Mouse (Mus musculus) cortical plate, adult 2 months (tissue): ENCODE measurements around the gene Tubg2. TPM values are rescaled to one million over a fixed set of nuclear protein-coding genes. Genes with fewer than 3 reads are reported as not detected.
A peak's percentile ranks its signal among the peaks of the same experiment; 100 is the strongest.

Experiments used
- H3K27ac ChIP-seq: fragments of 200-500 bp; 2 replicates; pipeline ENCODE4 v1.5.1; 2012; ENCODE audit warnings: low read length, control low read depth, inconsistent platforms; ENCODE audit not compliant: insufficient read depth
- H3K4me1 ChIP-seq: fragments of 200-500 bp; 2 replicates; pipeline ENCODE4 v1.6.1; 2011; ENCODE audit warnings: low read length; ENCODE audit not compliant: control insufficient read depth, insufficient read depth
- H3K4me3 ChIP-seq: fragments of 200-500 bp; 2 replicates; pipeline ENCODE4 v1.5.1; 2011; ENCODE audit warnings: mild to moderate bottlenecking, low read length, control low read depth; ENCODE audit not compliant: insufficient read depth
- CTCF ChIP-seq: fragments of 200-500 bp; IDR thresholded peaks from 2 replicates; pipeline ENCODE4 v1.5.1; 2011; ENCODE audit warnings: mild to moderate bottlenecking, control low read depth, low read length; ENCODE audit not compliant: insufficient read depth; ENCODE audit errors: extremely low read depth
- POLR2A ChIP-seq: fragments of 200-500 bp; IDR thresholded peaks from 2 replicates; pipeline ENCODE4 v1.6.1; 2011; ENCODE audit warnings: mild to moderate bottlenecking, low read length, control low read depth; ENCODE audit not compliant: insufficient read depth; ENCODE audit errors: extremely low read depth
- polyA plus RNA-seq: library from polyadenylated mRNA; depleted of rRNA; stranded (reverse); fragments of >200 nt; gene quantifications from 2 replicates; pipeline ENCODE4 v1.2.3, GENCODE M21; 2012; rRNA removed

Gene Tubg2
- polyA plus RNA-seq, 1 experiment, result 57.9 TPM

GRCm38 (mm10) chr11:101199555-101199954 is 43.8 kb downstream of the Tubg2 start:
- TF ChIP-seq CTCF, result no peak
- TF ChIP-seq POLR2A, result no peak

DNA sequence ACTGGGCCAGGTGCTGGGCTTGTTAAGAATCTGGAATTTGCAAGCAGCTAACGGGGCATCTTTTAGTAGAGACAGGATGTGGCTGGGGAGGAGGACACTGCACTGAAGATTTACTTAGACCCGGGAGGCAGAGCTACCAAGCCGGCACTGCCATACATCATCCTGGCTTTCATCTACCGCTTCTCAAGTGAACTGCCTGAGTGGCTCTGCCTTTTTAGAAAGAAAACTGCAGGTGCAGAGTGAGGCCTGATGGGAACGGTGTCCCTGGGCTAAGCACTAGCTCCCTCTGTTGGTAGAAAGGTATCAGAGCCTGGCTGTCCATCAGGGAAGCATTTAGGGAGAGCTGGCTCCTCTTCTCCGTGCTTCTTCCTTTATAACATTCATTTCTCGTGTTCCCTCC is 45.3 kb downstream of the Tubg2 start:
- peak; percentile 32; the same call in 1 of the 2 replicates for TF ChIP-seq POLR2A
- TF ChIP-seq CTCF, result peak; percentile 89
- Histone ChIP-seq H3K4me1 (no peaks in the 10 kb centered on the region), H3K27ac (no peak overlapping the region), H3K4me3 (no peak overlapping the region)

More at GRCm38 (mm10) chr11:101199555-101199954, 43.8 kb downstream of the Tubg2 start:
- H3K4me1 ChIP-seq, result 0 out of 2 replicates have a peak, but pooled peaks cover 1% of the 10 kb centered on the region
- no peak overlapping the region for H3K27ac ChIP-seq
- H3K4me3 ChIP-seq, result no peak overlapping the region

Other genes starting within 250 kb of the Tubg2 start
- gene Stat3, start 216.4 kb upstream of the Tubg2 start, polyA plus RNA-seq, result 33.0 and 38.9 TPM in 2 replicates
- 20.0 and 21.1 TPM in 2 replicates for gene Cavin1, start 185.0 kb upstream of the Tubg2 start, polyA plus RNA-seq
- gene Atp6v0a1, start 146.5 kb upstream of the Tubg2 start, polyA plus RNA-seq, result 333 and 341 TPM in 2 replicates
- 10.3 and 10.7 TPM in 2 replicates for gene Naglu, start 85.9 kb upstream of the Tubg2 start, polyA plus RNA-seq
- gene Hsd17b1, start 77.5 kb upstream of the Tubg2 start, polyA plus RNA-seq, result 0.21 and 0.42 TPM in 2 replicates
- gene Coasy, start 73.3 kb upstream of the Tubg2 start, polyA plus RNA-seq, result 34.4 and 35.4 TPM in 2 replicates
- 46.9 and 53.1 TPM in 2 replicates for gene Mlx, start 68.6 kb upstream of the Tubg2 start, polyA plus RNA-seq
- 3.5 and 3.8 TPM in 2 replicates for gene Psmc3ip, start 60.5 kb upstream of the Tubg2 start, polyA plus RNA-seq
- gene Retreg3, start 36.0 kb upstream of the Tubg2 start, polyA plus RNA-seq, result 63.2 and 65.7 TPM in 2 replicates
- 15.2 and 15.3 TPM in 2 replicates for gene Tubg1, start 36.0 kb upstream of the Tubg2 start, polyA plus RNA-seq
- 89.5 and 92.4 TPM in 2 replicates for gene Cntnap1, start 14.6 kb downstream of the Tubg2 start, polyA plus RNA-seq
- 15.1 and 15.8 TPM in 2 replicates for gene Plekhh3, start 15.4 kb downstream of the Tubg2 start, polyA plus RNA-seq
- gene Ccr10, start 19.5 kb downstream of the Tubg2 start, polyA plus RNA-seq, result 0.23 and 0.36 TPM in 2 replicates
- gene Ezh1, start 70.6 kb downstream of the Tubg2 start, polyA plus RNA-seq, result 51.9 and 53.2 TPM in 2 replicates
- 65.8 and 69.6 TPM in 2 replicates for gene Ramp2, start 90.1 kb downstream of the Tubg2 start, polyA plus RNA-seq
- 55.6 and 58.8 TPM in 2 replicates for gene Vps25, start 97.8 kb downstream of the Tubg2 start, polyA plus RNA-seq
- gene Wnk4, start 104.7 kb downstream of the Tubg2 start, polyA plus RNA-seq, result 2.5 and 3.3 TPM in 2 replicates
- gene Cntd1, start 123.1 kb downstream of the Tubg2 start, polyA plus RNA-seq, result 0.56 and 0.70 TPM in 2 replicates
- gene Coa3, start 123.2 kb downstream of the Tubg2 start, polyA plus RNA-seq, result 150 and 156 TPM in 2 replicates
- 169 and 181 TPM in 2 replicates for gene Becn1, start 146.4 kb downstream of the Tubg2 start, polyA plus RNA-seq
- gene Psme3, start 160.3 kb downstream of the Tubg2 start, polyA plus RNA-seq, result 99.9 and 107 TPM in 2 replicates
- 3.7 and 4.0 TPM in 2 replicates for gene Aoc2, start 169.2 kb downstream of the Tubg2 start, polyA plus RNA-seq
- gene Aoc3, start 174.7 kb downstream of the Tubg2 start, polyA plus RNA-seq, result 0.64 and 0.94 TPM in 2 replicates
- gene G6pc, start 211.7 kb downstream of the Tubg2 start, polyA plus RNA-seq, result 0.06 TPM in 1 of 2 replicates, not detected in the other